Mouse (Mus musculus) MEL (cell line): ENCODE data around the gene Atp4b. TPM values are rescaled to one million over a fixed set of nuclear protein-coding genes. Genes with fewer than 3 reads are reported as not detected.

Experiments used
- DNase-seq: peaks from one replicate; pipeline ENCODE4 v3.0.0; 2011; ENCODE audit warnings: low read depth, low spot score
- H3K27ac ChIP-seq: 2 replicates; pipeline ENCODE4 v1.5.1; 2012; ENCODE audit warnings: low read depth, mild to moderate bottlenecking, control low read depth, low read length, moderate library complexity; ENCODE audit not compliant: control insufficient read depth
- H3K27me3 ChIP-seq, 2 experiments: fragments of 150-350 bp in 1 of 2; sonication (generic) in 1 of 2; 2 replicates each; pipeline ENCODE4 v1.6.1; 2012; ENCODE audit warnings: low read length in 2 of 2, mild to moderate bottlenecking in 2 of 2, improper control_type of control experiment in 1 of 2, moderate library complexity in 1 of 2; ENCODE audit not compliant: insufficient read depth in 2 of 2, control insufficient read depth in 1 of 2
- H3K36me3 ChIP-seq, 2 experiments: 2 replicates each; pipeline ENCODE4 v1.6.1; 2012 to 2014; ENCODE audit warnings: low read length in 2 of 2, improper control_type of control experiment in 1 of 2, inconsistent platforms in 1 of 2, mild to moderate bottlenecking in 1 of 2; ENCODE audit not compliant: insufficient read depth in 2 of 2, control insufficient read depth in 1 of 2
- H3K4me1 ChIP-seq, 2 experiments: fragments of 150-350 bp in 1 of 2; sonication (generic) in 1 of 2; 2 replicates each; pipeline ENCODE4 v1.6.1; 2012; ENCODE audit warnings: low read length in 2 of 2, improper control_type of control experiment in 1 of 2, mild to moderate bottlenecking in 1 of 2; ENCODE audit not compliant: insufficient read depth in 2 of 2, control insufficient read depth in 1 of 2
- H3K4me3 ChIP-seq, 2 experiments: fragments of 150-350 bp in 1 of 2; sonication (generic) in 1 of 2; 2 replicates each; pipeline ENCODE4 v1.5.1; 2012; ENCODE audit warnings: low read depth in 2 of 2, low read length in 2 of 2, mild to moderate bottlenecking in 2 of 2, moderate library complexity in 2 of 2, control low read depth in 1 of 2, improper control_type of control experiment in 1 of 2; ENCODE audit not compliant: control insufficient read depth in 1 of 2, insufficient read depth in 1 of 2
- H3K79me2 ChIP-seq: 2 replicates; pipeline ENCODE4 v1.6.1; 2012; ENCODE audit warnings: mild to moderate bottlenecking, low read length, moderate library complexity; ENCODE audit not compliant: control insufficient read depth, poor library complexity, insufficient read depth
- H3K9ac ChIP-seq: 2 replicates; pipeline ENCODE4 v1.6.1; 2012; ENCODE audit warnings: low read depth, mild to moderate bottlenecking, control low read depth, low read length, moderate library complexity; ENCODE audit not compliant: control insufficient read depth, poor library complexity, severe bottlenecking
- H3K9me3 ChIP-seq: fragments of 150-350 bp; sonication (generic); replicated peaks from 2 replicates; pipeline ENCODE4 v1.6.1; 2012; ENCODE audit warnings: mild to moderate bottlenecking, low read length, improper control_type of control experiment, moderate library complexity; ENCODE audit not compliant: insufficient read depth
- BHLHE40 ChIP-seq: IDR thresholded peaks from 2 replicates; pipeline ENCODE4 v1.6.1; 2012; ENCODE audit warnings: low read depth, mild to moderate bottlenecking, inconsistent platforms, low read length, improper control_type of control experiment, borderline replicate concordance
- CHD1 ChIP-seq: IDR thresholded peaks from 2 replicates; pipeline ENCODE4 v1.6.1; 2012; ENCODE audit warnings: low read depth, mild to moderate bottlenecking, inconsistent platforms, low read length, improper control_type of control experiment
- CTCF ChIP-seq, 3 experiments: IDR thresholded peaks in 2 of 3; conservative IDR thresholded peaks in 1 of 3; 2 replicates each; pipeline ENCODE4 v1.5.1; 2011 to 2012; ENCODE audit warnings: low read length in 3 of 3, low read depth in 2 of 3, mild to moderate bottlenecking in 2 of 3, improper control_type of control experiment in 1 of 3, inconsistent platforms in 1 of 3, mixed read lengths in 1 of 3, moderate library complexity in 1 of 3; ENCODE audit not compliant: control insufficient read depth in 1 of 3, insufficient read depth in 1 of 3, poor library complexity in 1 of 3, severe bottlenecking in 1 of 3
- E2F4 ChIP-seq: IDR thresholded peaks from 2 replicates; pipeline ENCODE4 v1.6.1; 2011; ENCODE audit warnings: low read depth, low read length, improper control_type of control experiment, borderline replicate concordance
- ELF1 ChIP-seq: IDR thresholded peaks from 2 replicates; pipeline ENCODE4 v1.6.1; 2014; ENCODE audit warnings: low read depth, mild to moderate bottlenecking, inconsistent platforms, low read length, improper control_type of control experiment, moderate library complexity
- EP300 ChIP-seq, 2 experiments: IDR thresholded peaks; 2 replicates each; pipeline ENCODE4 v1.6.1; 2011; ENCODE audit warnings: improper control_type of control experiment in 2 of 2, low read length in 2 of 2, low read depth in 1 of 2, mild to moderate bottlenecking in 1 of 2
- ETS1 ChIP-seq: IDR thresholded peaks from 2 replicates; pipeline ENCODE4 v1.6.1; 2012; ENCODE audit warnings: low read depth, mild to moderate bottlenecking, inconsistent platforms, low read length, improper control_type of control experiment, moderate library complexity
- GATA1 ChIP-seq: IDR thresholded peaks from 2 replicates; pipeline ENCODE4 v1.6.1; 2011; ENCODE audit warnings: low read depth, low read length, improper control_type of control experiment
- JUND ChIP-seq: IDR thresholded peaks from 2 replicates; pipeline ENCODE4 v1.6.1; 2011; ENCODE audit warnings: low read depth, mild to moderate bottlenecking, improper control_type of control experiment, low read length
- KAT2A ChIP-seq: conservative IDR thresholded peaks from 2 replicates; pipeline ENCODE4 v1.6.1; 2012; ENCODE audit warnings: low read depth, low read length, improper control_type of control experiment, inconsistent platforms
- MAX ChIP-seq: IDR thresholded peaks from 2 replicates; pipeline ENCODE4 v1.6.1; 2011; ENCODE audit warnings: low read length, improper control_type of control experiment
- MXI1 ChIP-seq: IDR thresholded peaks from 2 replicates; pipeline ENCODE4 v1.6.1; 2011; ENCODE audit warnings: mild to moderate bottlenecking, low read depth, low read length, improper control_type of control experiment
- MYB ChIP-seq: IDR thresholded peaks from 2 replicates; pipeline ENCODE4 v1.6.1; 2011; ENCODE audit warnings: mild to moderate bottlenecking, low read depth, low read length, improper control_type of control experiment
- MYC ChIP-seq: IDR thresholded peaks from 2 replicates; pipeline ENCODE4 v1.6.1; 2011; ENCODE audit warnings: low read depth, mild to moderate bottlenecking, low read length, improper control_type of control experiment, moderate library complexity
- NRF1 ChIP-seq: IDR thresholded peaks from 2 replicates; pipeline ENCODE4 v1.6.1; 2014; ENCODE audit warnings: low read depth, mild to moderate bottlenecking, inconsistent platforms, low read length, improper control_type of control experiment, moderate library complexity; ENCODE audit not compliant: poor library complexity, insufficient read depth, severe bottlenecking
- POLR2AphosphoS2 ChIP-seq: IDR thresholded peaks from 2 replicates; pipeline ENCODE4 v1.6.1; 2011; ENCODE audit warnings: low read length, improper control_type of control experiment
- POLR2AphosphoS5 ChIP-seq: IDR thresholded peaks from 2 replicates; pipeline ENCODE4 v1.6.1; 2012; ENCODE audit warnings: low read depth, borderline replicate concordance, mild to moderate bottlenecking, inconsistent platforms, low read length, moderate library complexity, mixed read lengths
- RAD21 ChIP-seq: IDR thresholded peaks from 2 replicates; pipeline ENCODE4 v1.6.1; 2011; ENCODE audit warnings: mild to moderate bottlenecking, low read depth, low read length, improper control_type of control experiment
- RCOR1 ChIP-seq: IDR thresholded peaks from 2 replicates; pipeline ENCODE4 v1.6.1; 2012; ENCODE audit warnings: low read depth, mild to moderate bottlenecking, inconsistent platforms, low read length, improper control_type of control experiment
- SIN3A ChIP-seq: IDR thresholded peaks from 2 replicates; pipeline ENCODE4 v1.6.1; 2012; ENCODE audit warnings: low read length, improper control_type of control experiment, inconsistent platforms
- TAL1 ChIP-seq: IDR thresholded peaks from 2 replicates; pipeline ENCODE4 v1.6.1; 2012; ENCODE audit warnings: mild to moderate bottlenecking, inconsistent platforms, low read length, moderate library complexity, mixed read lengths
- TBP ChIP-seq: IDR thresholded peaks from 2 replicates; pipeline ENCODE4 v1.8.0; 2011; ENCODE audit warnings: low read depth, low read length, improper control_type of control experiment
- TCF12 ChIP-seq: IDR thresholded peaks from 2 replicates; pipeline ENCODE4 v1.6.1; 2014; ENCODE audit warnings: low read depth, mild to moderate bottlenecking, inconsistent platforms, low read length, improper control_type of control experiment, moderate library complexity
- UBTF ChIP-seq: IDR thresholded peaks from 2 replicates; pipeline ENCODE4 v1.6.1; 2012; ENCODE audit warnings: low read depth, mild to moderate bottlenecking, inconsistent platforms, low read length, improper control_type of control experiment, moderate library complexity, borderline replicate concordance; ENCODE audit not compliant: insufficient read depth
- USF1 ChIP-seq: IDR thresholded peaks from 2 replicates; pipeline ENCODE4 v1.6.1; 2014; ENCODE audit warnings: low read depth, mild to moderate bottlenecking, inconsistent platforms, low read length, improper control_type of control experiment, moderate library complexity
- ZC3H11A ChIP-seq: IDR thresholded peaks from 2 replicates; pipeline ENCODE4 v1.6.1; 2012; ENCODE audit warnings: low read depth, mild to moderate bottlenecking, inconsistent platforms, low read length, improper control_type of control experiment
- ZMIZ1 ChIP-seq: IDR thresholded peaks from 2 replicates; pipeline ENCODE4 v1.6.1; 2012; ENCODE audit warnings: low read depth, mild to moderate bottlenecking, inconsistent platforms, low read length, improper control_type of control experiment, moderate library complexity
- polyA plus RNA-seq, 2 experiments: library from polyadenylated mRNA; stranded (reverse) in 1 of 2; unstranded in 1 of 2; fragments of >175 nt in 1 of 2; fragments of >200 nt in 1 of 2; gene quantifications; 2 replicates each; pipeline versions ENCODE4 v1.2.1 to v1.2.4; 2012; ENCODE audit warnings: low replicate concordance in 2 of 2, low read depth in 1 of 2; ENCODE audit not compliant: insufficient read length in 2 of 2, insufficient read depth in 1 of 2, missing spikeins in 1 of 2
- total RNA-seq: library from RNA; depleted of rRNA; stranded (reverse); fragments of 300-350 nt; gene quantifications from 2 replicates; pipeline ENCODE4 v1.2.3, GENCODE M21; 2012

The Atp4b gene
- total and polyA plus RNA-seq, 3 experiments: 0.08 to 0.14 TPM; not detected in 1

- no peak for TF ChIP-seq USF1
- TF ChIP-seq POLR2AphosphoS5: no peak
- no peak for TF ChIP-seq E2F4
- no peak for TF ChIP-seq ETS1
- TF ChIP-seq ZMIZ1: no peak
- TF ChIP-seq TAL1: no peak
- no peak for TF ChIP-seq RAD21
- TF ChIP-seq CHD1: no peak
- no peak for TF ChIP-seq TCF12
- TF ChIP-seq TBP: no peak
- TF ChIP-seq BHLHE40: no peak
- TF ChIP-seq RCOR1: no peak
- no peak for TF ChIP-seq MAX
- no peak for TF ChIP-seq JUND
- peak overlapping the region; percentile 10; the same call in 1 of the 2 replicates for H3K27ac ChIP-seq
- peaks cover 72% of the 10 kb centered on the region for H3K79me2 ChIP-seq
- peaks cover 41 to 45% of the 10 kb centered on the region in 2 experiments for H3K36me3 ChIP-seq
- DNase-seq: no peak
- H3K27me3 ChIP-seq: no peaks in the 10 kb centered on the region
- H3K9ac ChIP-seq: no peak overlapping the region
- peaks cover 11 to 40% of the 10 kb centered on the region in 2 experiments for H3K4me1 ChIP-seq
- H3K9me3 ChIP-seq: no peaks in the 10 kb centered on the region
- no peak overlapping the region for H3K4me3 ChIP-seq
Measured at GRCm38 (mm10) chr8:13353883-13354282, 42.7 kb downstream of the Atp4b start.

- peak; percentile 23; the same call in 1 of the 2 replicates for TF ChIP-seq TBP
- no peak for TF ChIP-seq USF1
- peak; percentile 88 for TF ChIP-seq TCF12
- 0 out of 2 replicates have a peak, but pooled peaks have one; percentile 51 for TF ChIP-seq MYC
- no peak for TF ChIP-seq ZC3H11A
- peak; percentile 54 for TF ChIP-seq ETS1
- peak; percentile 79; the same call in 1 of the 2 replicates for TF ChIP-seq MXI1
- no peak for TF ChIP-seq KAT2A
- TF ChIP-seq UBTF: no peak
- no peak; the same call in 1 of the 2 replicates for TF ChIP-seq POLR2AphosphoS2
- no peak for TF ChIP-seq ELF1
- 0 out of 2 replicates have a peak, but pooled peaks have one; percentile 14 for TF ChIP-seq MYB
- TF ChIP-seq TAL1: peak; percentile 62
- TF ChIP-seq ZMIZ1: no peak
- peak; percentile 91 for TF ChIP-seq GATA1
- TF ChIP-seq SIN3A: peak; percentile 78
- TF ChIP-seq NRF1: no peak
- no peak for TF ChIP-seq JUND
- no peak for TF ChIP-seq CTCF (IDR thresholded peaks at IDR 0.05 in 2 of 3, conservative IDR thresholded peaks at IDR 0.05 in 1 of 3; ENCODE audit: control insufficient read depth in 1 of 3, insufficient read depth in 1 of 3, low read depth in 2 of 3, low read length in 3 of 3, poor library complexity in 1 of 3, severe bottlenecking in 1 of 3)
- peak; percentile 86 to 87 for TF ChIP-seq EP300 (IDR thresholded peaks at IDR 0.05; ENCODE audit: low read depth in 1 of 2, low read length in 2 of 2)
- TF ChIP-seq RCOR1: peak; percentile 64; the same call in 1 of the 2 replicates
- Histone ChIP-seq H3K27me3 (no peaks in the 10 kb centered on the region), H3K9me3 (no peaks in the 10 kb centered on the region), H3K79me2 (peaks cover 74% of the 10 kb centered on the region), H3K36me3 (peaks cover 37 to 50% of the 10 kb centered on the region in 2 experiments), H3K27ac (peak overlapping the region; percentile 56), H3K4me1 (peaks cover 11 to 40% of the 10 kb centered on the region in 2 experiments), H3K9ac (no peak overlapping the region), H3K4me3 (no peak overlapping the region)
- DNase-seq: peak; percentile 66
Measured at GRCm38 (mm10) chr8:13353155-13353833, 43.3 kb downstream of the Atp4b start.
